Mouse (Mus musculus): ENCODE measurements at regions not wholly inside any gene's neighbourhood (a gene's known extent, or its start where the extent isn't known, plus 50 kb on each side); places are given as distances from the start of the nearest gene placed in this dataset.

DNA sequence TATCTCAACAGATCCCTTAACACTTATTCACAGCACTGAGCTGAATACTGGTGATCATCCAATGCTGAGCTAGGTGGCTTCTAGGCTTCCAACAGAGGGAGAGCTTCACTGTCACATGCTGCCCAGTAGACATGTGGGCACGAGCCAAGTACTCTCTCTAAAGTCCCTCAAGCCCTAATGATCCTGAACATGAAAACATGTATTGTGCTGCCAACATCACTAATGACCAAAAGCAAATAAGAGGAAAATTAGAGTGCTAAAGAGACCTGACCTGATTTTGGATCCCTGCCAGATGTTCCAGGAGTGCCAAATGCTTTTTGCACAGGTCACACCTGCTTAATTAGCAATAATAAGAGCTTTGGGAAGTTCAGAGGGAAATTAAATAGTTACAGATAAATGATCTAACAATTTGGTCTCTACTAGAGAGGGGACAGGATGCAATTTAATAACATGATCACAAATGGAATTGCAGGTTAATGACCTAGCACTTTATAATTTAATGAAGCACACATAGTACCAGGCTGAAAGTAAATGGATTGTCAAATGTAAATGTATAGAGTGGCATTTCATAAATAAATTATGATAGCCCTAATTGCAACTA lies 215.6 kb upstream of the Ins1 start:
- DNase-seq (ENCODE audit: low read depth), result no peak

DNA sequence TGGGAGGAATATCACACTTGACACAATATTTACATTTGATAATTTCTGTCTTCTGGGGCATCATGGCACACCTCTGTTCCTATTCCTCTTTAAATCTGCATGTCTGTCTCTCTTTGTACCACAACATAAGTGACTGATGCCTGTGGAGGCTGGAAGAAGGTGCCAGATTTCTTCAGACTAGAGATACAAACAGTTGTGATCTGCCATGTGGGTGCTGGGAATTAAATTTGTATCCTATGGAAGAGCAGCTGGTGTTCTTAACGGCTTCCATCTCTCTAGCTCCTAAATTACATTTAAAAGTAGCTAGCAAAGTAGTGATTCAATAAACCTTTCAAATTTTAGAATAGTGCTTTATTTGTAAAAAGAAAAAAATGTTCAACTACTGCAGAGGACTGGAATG lies 195.3 kb upstream of the Ins1 start:
- DNase-seq (ENCODE audit: low read depth), result no peak

DNA sequence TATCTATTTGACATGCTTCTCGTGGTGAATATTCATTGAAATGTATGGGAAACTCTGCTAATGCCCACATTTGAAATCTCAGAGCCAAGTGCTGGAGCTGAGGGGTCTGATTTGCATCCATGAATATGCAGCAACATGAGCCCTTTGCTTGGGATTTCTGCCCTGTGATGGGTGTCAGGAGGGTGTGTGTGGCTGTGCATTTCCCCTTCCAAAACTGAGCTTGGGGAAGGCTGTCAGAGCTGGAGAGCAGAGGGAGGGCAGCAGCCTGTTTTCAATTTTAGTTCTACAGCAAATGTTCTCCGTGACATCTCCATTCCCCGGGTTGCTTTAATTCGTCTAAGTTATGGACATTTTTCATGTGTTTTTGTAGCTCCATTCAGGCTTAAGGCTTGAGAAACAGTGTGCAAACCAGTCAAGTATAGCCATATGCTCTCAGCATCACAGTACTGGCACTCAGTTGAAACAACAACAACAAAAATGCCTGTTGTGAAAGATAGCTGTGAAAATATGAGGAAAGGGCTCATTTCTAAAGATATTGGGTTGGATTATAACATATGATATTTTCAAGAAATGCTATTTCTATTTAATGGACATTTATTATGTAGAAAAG lies 194.1 kb upstream of the Ins1 start:
- no peak for DNase-seq (ENCODE audit: low read depth)

DNA sequence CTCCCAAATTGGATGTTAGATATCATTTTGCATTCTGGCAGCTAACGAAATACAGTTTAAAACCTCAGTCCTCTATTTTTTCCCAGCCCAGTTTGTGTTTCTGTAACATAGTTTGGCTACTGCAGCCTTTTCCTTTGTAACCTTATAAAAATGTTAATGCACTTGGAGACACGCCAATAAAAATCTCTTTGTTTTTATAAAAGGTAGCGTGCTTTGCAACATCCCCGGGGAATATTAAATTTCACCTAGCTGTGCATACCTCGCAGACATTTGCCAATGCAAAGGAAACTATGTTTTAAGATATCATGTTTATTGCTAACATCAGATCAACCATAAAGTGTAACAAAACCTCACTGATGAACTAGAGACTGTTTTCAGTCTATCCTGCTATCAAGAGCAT lies 192.9 kb upstream of the Ins1 start:
- no peak for DNase-seq (ENCODE audit: low read depth)

DNA sequence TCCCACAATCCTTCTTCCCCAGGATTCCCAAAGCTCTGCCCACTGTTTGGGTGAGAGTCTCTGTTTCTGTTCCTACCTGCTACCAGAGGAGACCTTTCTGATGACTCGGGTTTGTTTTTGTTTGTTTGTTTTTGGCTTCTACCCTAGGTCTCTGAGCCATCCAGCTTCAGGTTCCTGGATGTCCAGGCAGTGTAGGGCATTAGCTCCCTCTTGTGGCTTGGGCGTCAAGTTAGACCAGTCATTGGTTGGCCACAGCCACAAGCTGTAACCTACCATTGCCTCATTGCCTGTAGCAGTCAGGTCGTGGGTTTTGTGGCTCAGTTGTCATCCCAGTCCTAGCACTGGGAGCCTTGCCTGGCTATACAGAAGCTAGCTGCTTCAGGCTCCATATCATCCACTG lies 185.1 kb upstream of the Ins1 start:
- peak; percentile 43 for DNase-seq (ENCODE audit: low read depth)

DNA sequence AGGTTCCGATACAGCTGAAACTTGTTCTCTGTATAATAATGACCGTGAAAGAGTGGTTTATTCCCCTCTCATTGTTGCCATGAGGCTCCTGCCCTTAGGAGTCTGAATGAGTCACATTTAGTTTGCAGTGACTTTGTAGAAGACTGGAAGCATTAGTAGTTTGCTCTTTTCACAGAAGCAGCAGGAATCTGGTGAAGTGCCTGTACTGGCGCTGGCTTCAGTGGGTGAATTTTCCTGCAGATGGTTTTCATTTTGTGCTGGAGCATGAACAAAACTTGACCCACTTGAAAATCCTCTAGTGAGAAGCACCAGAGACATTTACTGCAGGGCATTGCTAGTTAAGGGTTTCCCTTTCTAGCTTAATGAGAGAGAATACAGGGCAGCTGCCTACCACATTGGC lies 151.7 kb upstream of the Ins1 start:
- no peak for DNase-seq (ENCODE audit: low read depth)

All from 416B (cell line).